Mouse (Mus musculus) granulocyte monocyte progenitor cell, adult 5-6 weeks (primary cell): Measurements from ENCODE around the gene Sytl1. TPM values are rescaled to one million over a fixed set of nuclear protein-coding genes. Genes with fewer than 3 reads are reported as not detected.

Experiments
- ATAC-seq: replicated peaks from 2 replicates; pipeline ENCODE4 v1.8.0; 2016; ENCODE audit warnings: mild to moderate bottlenecking, moderate TSS enrichment, inconsistent platforms; ENCODE audit not compliant: poor library complexity, severe bottlenecking
- total RNA-seq, 2 experiments: library from RNA; stranded (forward) in 1 of 2; stranded (reverse) in 1 of 2; fragments of 200-712, 200-1000 nt in 1 of 2; fragments of >200 nt in 1 of 2; fragmentation: Nextera tagmentation in 1 of 2; gene quantifications; 2 replicates each; pipeline ENCODE4 v1.2.3; 2014 to 2017

The Sytl1 gene
- total RNA-seq, 2 experiments from 2014 or later, result 1.8 to 2.6 TPM

GRCm38 (mm10) chr4:133218745-133219144, 44.2 kb downstream of the Sytl1 start:
- no peak for ATAC-seq

GRCm38 (mm10) chr4:133217641-133218040, 45.3 kb downstream of the Sytl1 start:
- peak; percentile 50 for ATAC-seq

- ATAC-seq, result no peak
Measured at GRCm38 (mm10) chr4:133213661-133214060, 49.3 kb downstream of the Sytl1 start.

- ATAC-seq, result no peak
Measured at GRCm38 (mm10) chr4:133213268-133213590, 49.7 kb downstream of the Sytl1 start.

GRCm38 (mm10) chr4:133212562-133213267, 50.2 kb downstream of the Sytl1 start:
- ATAC-seq, result peak; percentile 81

GRCm38 (mm10) chr4:133211751-133212561, 51.0 kb downstream of the Sytl1 start, which contains the start of the genes Cd164l2 and Gpr3:
Cd164l2 (plus strand) TSS chr4:133212131.
Gpr3 (minus strand) TSS chr4:133212536.
- peak; percentile 10; the same call in 1 of the 2 replicates for ATAC-seq

- no peak for ATAC-seq
Measured at GRCm38 (mm10) chr4:133210788-133211390, 52.0 kb downstream of the Sytl1 start.

- ATAC-seq, result no peak
Measured at GRCm38 (mm10) chr4:133210023-133210787, 52.7 kb downstream of the Sytl1 start.

GRCm38 (mm10) chr4:133209366-133209765, 53.5 kb downstream of the Sytl1 start:
- ATAC-seq, result peak; percentile 24; the same call in 1 of the 2 replicates

GRCm38 (mm10) chr4:133204379-133204778, 58.5 kb downstream of the Sytl1 start:
- no peak for ATAC-seq

GRCm38 (mm10) chr4:133203591-133203990, 59.3 kb downstream of the Sytl1 start:
- no peak for ATAC-seq

Other genes with a start within 250 kb of the Sytl1 start
- gene Wasf2, start 132.6 kb downstream of the Sytl1 start, total RNA-seq (2014; fragmentation: Nextera tagmentation), result 109 and 147 TPM in 2 replicates
- gene Wasf2, start 132.6 kb downstream of the Sytl1 start, total RNA-seq (2017), result 34.1 and 37.3 TPM in 2 replicates
- not detected in 2 replicates for gene Cd164l2, start 51.0 kb downstream of the Sytl1 start, total RNA-seq (2014; fragmentation: Nextera tagmentation)
- not detected in 2 replicates for gene Cd164l2, start 51.0 kb downstream of the Sytl1 start, total RNA-seq (2017)
- not detected in 2 replicates for gene Gpr3, start 50.6 kb downstream of the Sytl1 start, total RNA-seq (2014; fragmentation: Nextera tagmentation)
- gene Gpr3, start 50.6 kb downstream of the Sytl1 start, total RNA-seq (2017), result 0.36 TPM in 1 of 2 replicates, not detected in the other
- 0.19 and 2.0 TPM in 2 replicates for gene Map3k6, start 22.3 kb downstream of the Sytl1 start, total RNA-seq (2014; fragmentation: Nextera tagmentation)
- 3.7 and 4.1 TPM in 2 replicates for gene Map3k6, start 22.3 kb downstream of the Sytl1 start, total RNA-seq (2017)
- gene Tmem222, start 14.7 kb upstream of the Sytl1 start, total RNA-seq (2014; fragmentation: Nextera tagmentation), result 52.0 and 54.1 TPM in 2 replicates
- gene Tmem222, start 14.7 kb upstream of the Sytl1 start, total RNA-seq (2017), result 16.0 and 20.0 TPM in 2 replicates
- 10.2 and 10.7 TPM in 2 replicates for gene Wdtc1, start 90.4 kb upstream of the Sytl1 start, total RNA-seq (2014; fragmentation: Nextera tagmentation)
- gene Wdtc1, start 90.4 kb upstream of the Sytl1 start, total RNA-seq (2017), result 7.2 and 9.1 TPM in 2 replicates
- 17.4 and 22.1 TPM in 2 replicates for gene Slc9a1, start 106.6 kb upstream of the Sytl1 start, total RNA-seq (2014; fragmentation: Nextera tagmentation)
- 9.9 and 14.6 TPM in 2 replicates for gene Slc9a1, start 106.6 kb upstream of the Sytl1 start, total RNA-seq (2017)
- not detected in 2 replicates for gene Tent5b, start 217.0 kb upstream of the Sytl1 start, total RNA-seq (2014; fragmentation: Nextera tagmentation)
- not detected in 2 replicates for gene Tent5b, start 217.0 kb upstream of the Sytl1 start, total RNA-seq (2017)
- gene Trnp1, start 235.4 kb upstream of the Sytl1 start, total RNA-seq (2014; fragmentation: Nextera tagmentation), result not detected in 2 replicates
- not detected in 2 replicates for gene Trnp1, start 235.4 kb upstream of the Sytl1 start, total RNA-seq (2017)